Mouse (Mus musculus): ENCODE data around the gene Stx6. TPM values are rescaled to one million over a fixed set of nuclear protein-coding genes. Genes with fewer than 3 reads are reported as not detected.

The Stx6 gene
- polyA plus RNA-seq, 1 experiment from 2014 or later: 95.4 TPM

DNA sequence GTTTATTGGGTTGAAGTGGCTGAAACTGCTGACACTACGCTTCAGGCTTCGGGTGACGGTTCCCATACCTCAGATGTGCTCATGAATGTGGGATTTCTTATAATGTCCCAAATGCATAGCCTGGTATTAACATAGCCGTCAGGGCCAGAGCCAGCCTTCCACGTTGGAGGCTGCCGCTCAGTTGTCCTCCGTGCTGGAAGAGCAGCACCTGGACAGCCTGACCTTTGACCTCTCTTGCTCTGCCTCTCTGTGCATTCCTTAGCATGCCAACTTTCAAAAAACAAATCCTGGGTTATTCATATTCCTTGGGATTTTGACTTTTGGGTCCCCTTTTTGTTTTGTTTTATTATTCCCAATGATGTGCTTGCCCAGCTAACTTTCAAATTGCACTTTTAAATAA is 44.6 kb downstream of the Stx6 start:
- Histone ChIP-seq H3K27ac (no peak overlapping the region), H3K36me3 (peaks cover 87% of the 10 kb centered on the region)

DNA sequence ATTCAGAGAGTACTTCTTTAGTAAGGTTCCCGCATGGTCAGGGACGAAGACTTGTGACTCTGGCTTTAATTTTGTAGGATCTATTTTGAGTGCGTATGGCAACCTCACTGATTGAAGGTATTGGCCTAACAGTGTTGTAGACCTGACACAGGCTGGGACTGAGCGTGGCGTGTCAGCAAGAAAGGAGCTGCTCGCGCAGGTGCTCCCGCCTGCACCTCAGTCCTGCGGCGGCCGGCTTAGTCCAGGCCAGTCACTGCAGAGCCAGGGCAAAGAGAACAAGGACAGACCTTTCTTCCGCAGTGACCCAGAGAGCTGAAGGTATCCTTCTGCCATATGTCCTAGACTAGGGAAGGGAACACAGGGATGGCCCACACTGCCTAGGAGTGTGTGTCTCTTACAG is 45.4 kb downstream of the Stx6 start:
- Histone ChIP-seq H3K27me3 (ENCODE audit: low read depth, poor library complexity, severe bottlenecking) (no peaks in the 10 kb centered on the region), H3K27ac (no peak overlapping the region), H3K4me3 (no peak overlapping the region), H3K9me3 (replicated peaks) (no peaks in the 10 kb centered on the region), H3K36me3 (peaks cover 82% of the 10 kb centered on the region), H3K4me1 (peaks cover 26% of the 10 kb centered on the region)
- 93% methylated on average over 12 of the region's 12 CpGs for WGBS
- DNase-seq (ENCODE audit: low spot score): no peak

More for the DNA sequence above, 44.6 kb downstream of the Stx6 start:
- H3K9me3 ChIP-seq (replicated peaks): no peaks in the 10 kb centered on the region
- H3K4me1 ChIP-seq: peaks cover 26% of the 10 kb centered on the region
- 90% methylated on average over 7 of the region's 7 CpGs for WGBS
- no peak for DNase-seq (ENCODE audit: low spot score)
- H3K4me3 ChIP-seq: no peak overlapping the region
- no peaks in the 10 kb centered on the region for H3K27me3 ChIP-seq (ENCODE audit: low read depth, poor library complexity, severe bottlenecking)

DNA sequence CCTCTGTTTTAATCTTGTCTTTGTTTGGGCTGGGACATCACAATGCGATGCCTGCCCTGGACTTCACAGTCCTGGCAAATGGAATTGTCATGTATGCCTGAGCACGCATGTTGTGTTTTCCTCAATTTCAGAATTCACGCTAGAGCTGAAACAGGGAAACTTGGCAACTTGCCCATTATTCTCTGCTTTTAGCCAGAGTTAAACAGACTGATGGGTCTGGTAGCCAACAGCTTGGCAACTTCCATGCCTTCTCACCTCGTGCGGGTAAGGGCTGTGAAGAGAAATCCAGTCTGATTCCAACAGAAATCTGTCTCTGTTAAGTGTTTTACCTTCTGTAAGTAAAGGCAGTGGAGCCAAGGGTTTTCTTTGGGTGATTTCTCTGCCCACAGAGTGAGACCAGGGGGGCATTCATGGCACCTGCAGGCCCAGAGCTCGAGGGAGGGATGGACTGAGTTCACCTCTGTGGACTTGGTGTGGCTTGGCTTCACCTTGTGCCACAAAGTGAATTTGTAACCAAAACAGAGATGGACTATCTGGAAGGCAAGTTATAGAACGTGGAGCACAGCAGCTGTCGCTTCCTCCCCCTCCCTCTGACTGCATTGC is 46.1 kb downstream of the Stx6 start:
- Histone ChIP-seq H3K27ac (no peak overlapping the region), H3K27me3 (ENCODE audit: low read depth, poor library complexity, severe bottlenecking) (no peaks in the 10 kb centered on the region), H3K36me3 (peaks cover 76% of the 10 kb centered on the region), H3K4me1 (peaks cover 26% of the 10 kb centered on the region), H3K4me3 (no peak overlapping the region), H3K9me3 (replicated peaks) (no peaks in the 10 kb centered on the region)
- 92% methylated on average over 8 of the region's 8 CpGs for WGBS
- no peak for DNase-seq (ENCODE audit: low spot score)

DNA sequence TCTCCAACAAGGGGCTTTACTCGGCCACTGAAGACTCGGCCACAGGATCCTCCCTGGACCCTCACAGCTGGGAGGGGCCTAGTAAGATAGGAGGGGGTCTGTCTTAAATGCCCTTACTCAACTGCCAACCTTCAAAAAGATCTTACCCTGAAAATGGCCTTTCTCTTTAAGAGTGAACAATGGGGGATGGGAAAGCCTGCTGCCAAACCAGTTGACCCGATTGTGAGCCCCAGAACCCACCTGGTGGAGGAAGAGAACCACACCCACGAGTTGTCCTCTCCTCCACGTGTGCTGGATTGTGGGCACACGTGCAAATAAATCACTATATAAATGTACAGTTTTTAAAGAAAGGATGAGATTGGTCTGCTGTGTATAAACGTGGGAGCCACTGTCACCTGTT is 46.8 kb downstream of the Stx6 start:
- no peaks in the 10 kb centered on the region for H3K27me3 ChIP-seq (ENCODE audit: low read depth, poor library complexity, severe bottlenecking)
- DNase-seq (ENCODE audit: low spot score): no peak
- WGBS: 62% methylated on average over 7 of the region's 7 CpGs
- no peak overlapping the region for H3K4me3 ChIP-seq
- no peaks in the 10 kb centered on the region for H3K9me3 ChIP-seq (replicated peaks)
- peaks cover 32% of the 10 kb centered on the region for H3K4me1 ChIP-seq
- H3K36me3 ChIP-seq: peaks cover 70% of the 10 kb centered on the region
- no peak overlapping the region for H3K27ac ChIP-seq

DNA sequence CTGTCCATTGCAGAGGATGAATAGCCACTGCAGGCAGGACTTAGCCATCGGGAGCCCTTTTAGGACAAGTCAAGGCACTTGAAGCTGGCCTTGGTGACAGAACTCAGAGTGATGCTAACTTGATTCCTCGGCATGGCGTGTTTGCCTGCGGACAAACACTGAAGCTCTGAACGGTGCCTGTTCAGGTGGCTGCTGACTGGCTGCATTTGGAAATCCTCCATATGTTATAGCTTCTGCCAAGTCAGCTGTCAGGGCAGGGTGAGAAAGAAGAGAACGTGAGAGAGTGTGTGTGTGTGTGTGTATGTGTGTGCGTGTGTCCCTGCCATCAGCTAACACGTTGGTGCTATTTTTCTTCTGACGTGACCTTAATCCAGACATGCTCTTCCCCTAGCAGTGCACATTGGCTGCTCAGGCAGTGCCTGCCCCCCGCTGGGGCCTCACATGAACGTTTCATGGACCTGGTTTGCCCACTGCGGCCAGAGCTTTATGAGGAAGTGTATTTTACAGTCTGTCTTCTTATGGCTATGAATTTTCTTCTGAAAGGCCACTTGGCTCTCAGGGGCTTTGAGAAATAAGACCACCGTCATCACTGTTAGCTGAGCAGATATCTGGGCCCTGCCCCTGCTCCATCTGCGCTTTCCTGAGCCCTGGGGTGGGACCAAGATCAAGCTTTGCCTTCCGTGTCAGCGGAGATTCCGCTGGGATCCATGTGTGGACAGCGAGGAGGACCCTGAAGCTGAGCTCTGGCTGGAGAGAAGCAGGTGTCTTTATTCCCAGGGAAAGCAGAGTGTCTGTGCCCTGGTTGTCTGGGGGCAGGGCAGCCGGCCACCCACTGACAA is 47.5 kb downstream of the Stx6 start:
- peak; percentile 36 for DNase-seq (ENCODE audit: low spot score)
- Histone ChIP-seq H3K4me3 (no peak overlapping the region), H3K9me3 (replicated peaks) (no peaks in the 10 kb centered on the region), H3K4me1 (peaks cover 39% of the 10 kb centered on the region), H3K36me3 (peaks cover 62% of the 10 kb centered on the region), H3K27ac (peak overlapping the region; percentile 7; the same call in 1 of the 2 replicates), H3K27me3 (ENCODE audit: low read depth, poor library complexity, severe bottlenecking) (no peaks in the 10 kb centered on the region)
- WGBS: 86% methylated on average over 19 of the region's 19 CpGs

DNA sequence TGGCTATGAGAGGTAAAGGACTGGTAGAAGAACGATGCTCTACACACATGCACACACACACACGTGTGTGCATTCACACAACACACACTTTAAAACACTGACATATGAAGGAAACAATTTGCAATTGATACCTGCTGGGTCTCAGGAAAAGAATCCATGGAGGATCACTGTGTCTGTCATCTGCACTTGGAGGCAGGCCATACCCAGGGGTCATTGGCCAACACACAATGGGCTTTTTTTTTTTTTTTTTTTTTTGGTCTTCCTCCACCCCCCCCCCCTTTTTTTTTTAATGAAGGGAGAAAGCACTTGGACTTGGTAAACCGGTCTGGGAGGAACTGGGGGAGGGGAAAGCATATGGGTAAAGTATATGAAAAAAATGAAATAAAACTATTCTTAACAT is 49.3 kb downstream of the Stx6 start:
- Histone ChIP-seq H3K4me1 (peaks cover 48% of the 10 kb centered on the region), H3K4me3 (no peak overlapping the region), H3K9me3 (replicated peaks) (no peaks in the 10 kb centered on the region), H3K27me3 (ENCODE audit: low read depth, poor library complexity, severe bottlenecking) (no peaks in the 10 kb centered on the region), H3K36me3 (peaks cover 44% of the 10 kb centered on the region), H3K27ac (no peak overlapping the region)
- DNase-seq (ENCODE audit: low spot score): no peak
- 85% methylated on average over 3 of the region's 3 CpGs for WGBS

DNA sequence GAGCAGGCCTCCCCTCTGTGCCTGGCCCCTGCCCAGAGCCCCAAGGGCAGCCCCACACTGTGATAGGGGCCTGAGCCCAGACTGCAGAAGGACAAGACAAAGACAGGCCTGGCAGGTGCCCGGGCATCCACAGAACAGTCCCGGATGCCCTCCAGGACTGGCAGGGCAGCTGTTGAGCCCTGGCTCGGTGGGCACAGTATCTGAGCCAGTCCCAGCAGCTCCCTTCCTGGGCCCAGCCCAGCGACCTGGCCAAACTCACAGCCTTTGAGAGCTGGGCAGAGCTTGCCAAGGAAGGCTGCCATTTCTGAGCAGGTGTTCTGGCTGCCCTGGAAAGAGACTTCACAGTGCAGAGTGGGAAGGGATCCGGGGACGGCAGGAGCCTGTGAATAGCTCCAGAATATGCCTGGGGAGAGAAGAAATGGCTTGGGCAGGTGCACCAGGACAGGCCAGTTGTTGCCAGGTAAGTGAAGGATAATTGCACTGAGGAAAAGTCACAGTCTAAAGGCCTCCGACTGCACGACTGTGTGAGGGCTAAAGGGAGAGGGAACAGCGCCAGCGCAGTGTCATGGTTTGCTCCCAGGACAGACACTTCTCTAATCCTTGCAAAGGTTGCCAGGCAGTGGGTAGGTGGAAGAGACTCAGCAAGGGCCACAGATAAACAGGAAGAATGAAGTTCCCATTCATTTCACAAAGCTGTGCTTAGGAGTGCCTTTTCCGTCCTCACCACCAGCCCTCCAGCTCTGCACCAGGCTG is 51.7 kb downstream of the Stx6 start:
- DNase-seq (ENCODE audit: low spot score): peak; percentile 33
- Histone ChIP-seq H3K4me3 (no peak overlapping the region), H3K27ac (peak overlapping the region; percentile 94), H3K9me3 (replicated peaks) (no peaks in the 10 kb centered on the region), H3K4me1 (peaks cover 70% of the 10 kb centered on the region), H3K27me3 (ENCODE audit: low read depth, poor library complexity, severe bottlenecking) (no peaks in the 10 kb centered on the region), H3K36me3 (peaks cover 26% of the 10 kb centered on the region)
- WGBS: 82% methylated on average over 11 of the region's 11 CpGs

DNA sequence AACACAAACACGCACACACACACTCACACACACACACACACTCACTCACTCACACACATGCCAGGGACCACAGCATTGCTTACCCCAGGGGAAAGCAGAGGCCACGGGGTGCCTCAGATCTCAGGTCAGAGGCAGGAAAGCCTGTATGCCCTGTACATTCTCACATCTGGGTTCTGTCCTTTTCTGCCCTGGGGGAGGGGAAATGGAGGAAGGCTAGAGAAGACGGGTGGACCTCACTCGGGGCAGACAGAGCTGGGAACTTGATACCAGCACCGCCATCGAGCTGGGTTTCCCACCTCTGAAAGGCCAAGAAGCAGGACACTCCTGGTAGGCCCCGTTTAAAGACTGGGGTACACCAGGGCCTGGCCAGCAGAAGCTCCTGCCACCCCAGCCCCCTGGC is 52.5 kb downstream of the Stx6 start:
- 19% methylated on average over 7 of the region's 7 CpGs for WGBS
- Histone ChIP-seq H3K27me3 (ENCODE audit: low read depth, poor library complexity, severe bottlenecking) (no peaks in the 10 kb centered on the region), H3K27ac (peak overlapping the region; percentile 94), H3K4me1 (peaks cover 70% of the 10 kb centered on the region), H3K4me3 (no peak overlapping the region), H3K9me3 (replicated peaks) (no peaks in the 10 kb centered on the region), H3K36me3 (peaks cover 20% of the 10 kb centered on the region)
- peak; percentile 56 for DNase-seq (ENCODE audit: low spot score)

DNA sequence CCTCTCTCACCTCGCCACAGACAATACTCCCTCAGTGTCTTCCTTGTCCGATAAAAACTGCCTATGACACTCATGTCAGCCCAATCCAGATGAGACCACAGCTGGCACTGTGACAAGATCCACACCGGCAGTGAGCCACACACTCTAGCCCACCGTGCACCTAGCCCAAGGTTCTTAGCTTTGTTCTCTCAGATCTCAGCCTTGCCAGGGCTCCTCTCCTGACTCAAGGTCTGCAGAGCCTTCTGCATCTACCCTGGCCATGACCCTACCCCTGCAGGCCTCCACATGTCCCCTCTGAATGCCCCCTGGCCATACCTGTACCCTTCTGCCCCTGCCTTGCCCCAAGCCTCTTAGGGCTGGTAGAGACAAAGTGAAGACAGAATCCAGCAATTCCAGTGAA is 53.6 kb downstream of the Stx6 start:
- Histone ChIP-seq H3K4me3 (0 out of 2 replicates have a peak overlapping the region, but pooled peaks have one; percentile 7), H3K4me1 (peaks cover 74% of the 10 kb centered on the region), H3K27me3 (ENCODE audit: low read depth, poor library complexity, severe bottlenecking) (no peaks in the 10 kb centered on the region), H3K36me3 (peaks cover 18% of the 10 kb centered on the region), H3K27ac (peak overlapping the region; percentile 94), H3K9me3 (replicated peaks) (no peaks in the 10 kb centered on the region)
- no peak for DNase-seq (ENCODE audit: low spot score)
- 76% methylated on average over 4 of the region's 4 CpGs for WGBS

DNA sequence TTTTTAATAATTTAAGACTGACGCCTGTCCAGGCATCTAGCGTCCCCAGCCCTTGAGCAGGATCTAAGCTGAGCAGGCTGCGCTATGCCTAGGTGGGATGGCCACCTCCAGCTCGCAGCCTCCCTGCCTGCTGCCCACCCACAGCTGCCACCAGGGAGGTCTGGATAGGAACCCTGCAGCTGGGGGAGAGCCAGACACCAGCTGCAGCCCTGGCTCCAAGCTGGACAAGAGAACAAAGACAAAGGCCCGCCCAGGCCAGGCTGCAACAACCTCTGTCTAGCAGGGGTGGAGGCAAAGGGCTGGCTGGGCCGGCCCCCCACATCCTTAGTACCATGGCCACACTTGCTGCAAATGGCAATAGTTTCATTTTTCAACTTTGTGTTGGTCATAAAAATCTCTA is 54.0 kb downstream of the Stx6 start:
- 15% methylated on average over 6 of the region's 6 CpGs for WGBS
- no peaks in the 10 kb centered on the region for H3K9me3 ChIP-seq (replicated peaks)
- H3K4me1 ChIP-seq: peaks cover 78% of the 10 kb centered on the region
- no peaks in the 10 kb centered on the region for H3K27me3 ChIP-seq (ENCODE audit: low read depth, poor library complexity, severe bottlenecking)
- peaks cover 18% of the 10 kb centered on the region for H3K36me3 ChIP-seq
- H3K27ac ChIP-seq: peak overlapping the region; percentile 94
- 0 out of 2 replicates have a peak overlapping the region, but pooled peaks have one; percentile 7 for H3K4me3 ChIP-seq
- peak; percentile 88 for DNase-seq (ENCODE audit: low spot score)

DNA sequence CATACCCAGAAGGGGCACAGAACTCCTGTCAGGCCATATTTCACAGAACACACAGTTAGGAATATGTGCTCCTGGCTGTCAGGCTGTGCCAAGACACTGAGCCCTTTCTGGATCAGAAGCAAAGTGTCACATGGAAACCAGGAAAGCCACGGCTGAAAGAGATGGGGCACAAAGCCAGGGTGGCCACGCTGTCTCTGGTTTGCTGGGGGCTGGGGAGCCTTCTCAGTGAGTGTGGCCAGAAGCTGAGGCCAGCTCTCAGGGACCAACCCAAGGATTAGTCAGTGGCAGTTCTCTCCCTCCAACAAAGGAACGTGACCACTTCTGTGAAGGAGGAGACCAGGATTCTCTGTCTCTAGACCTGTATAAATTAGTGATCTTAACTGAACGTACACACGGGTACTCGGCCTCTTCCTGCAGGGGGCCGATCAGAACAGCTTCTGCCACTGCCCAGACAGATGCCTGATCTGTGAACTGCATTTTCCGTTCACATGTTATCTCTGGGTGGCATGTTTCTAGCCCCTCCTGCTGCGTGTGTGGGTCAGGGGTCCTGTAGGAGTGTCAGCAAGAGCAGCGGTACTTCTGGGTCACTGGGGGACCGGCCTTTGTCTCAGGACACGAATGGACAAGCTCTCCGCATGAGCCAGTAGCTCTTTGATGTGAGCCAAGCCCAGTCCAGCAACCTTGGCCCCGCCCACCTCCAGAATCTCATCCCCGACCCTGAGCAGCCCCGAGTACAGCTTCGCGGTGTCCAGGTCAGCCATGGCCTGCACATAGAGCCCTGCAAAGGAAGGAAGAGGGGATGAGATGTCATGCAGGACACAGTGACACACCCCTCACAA is 54.6 kb downstream of the Stx6 start:
- 0 out of 2 replicates have a peak overlapping the region, but pooled peaks have one; percentile 7 for H3K4me3 ChIP-seq
- peak overlapping the region; percentile 94 for H3K27ac ChIP-seq
- H3K4me1 ChIP-seq: peaks cover 79% of the 10 kb centered on the region
- peaks cover 22% of the 10 kb centered on the region for H3K36me3 ChIP-seq
- DNase-seq (ENCODE audit: low spot score): peak; percentile 67
- 31% methylated on average over 18 of the region's 18 CpGs for WGBS
- H3K27me3 ChIP-seq (ENCODE audit: low read depth, poor library complexity, severe bottlenecking): no peaks in the 10 kb centered on the region
- H3K9me3 ChIP-seq (replicated peaks): no peaks in the 10 kb centered on the region

DNA sequence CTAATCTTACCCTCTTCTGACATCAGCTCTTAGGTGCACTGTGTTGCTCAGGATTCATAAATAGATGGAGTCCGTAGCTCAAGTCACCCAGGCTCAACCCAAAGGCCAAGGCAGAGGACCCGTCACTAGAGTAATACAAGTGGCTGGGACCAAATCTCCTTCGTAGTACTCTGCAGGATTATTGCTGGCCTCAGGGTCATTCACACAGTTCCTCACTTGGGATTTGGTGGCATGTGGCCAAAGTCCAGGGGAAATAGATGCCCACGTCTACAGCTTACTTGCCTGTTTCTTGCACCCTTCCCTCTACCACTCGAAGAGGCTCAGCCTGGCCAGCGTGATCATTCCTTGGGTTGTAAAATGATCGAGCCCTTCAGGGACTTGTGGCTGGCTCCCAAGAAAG is 55.4 kb downstream of the Stx6 start:
- Histone ChIP-seq H3K36me3 (peaks cover 19% of the 10 kb centered on the region), H3K27ac (peak overlapping the region; percentile 94), H3K4me1 (peaks cover 79% of the 10 kb centered on the region), H3K4me3 (no peak overlapping the region), H3K9me3 (replicated peaks) (no peaks in the 10 kb centered on the region), H3K27me3 (ENCODE audit: low read depth, poor library complexity, severe bottlenecking) (no peaks in the 10 kb centered on the region)
- WGBS: 82% methylated on average over 7 of the region's 7 CpGs
- DNase-seq (ENCODE audit: low spot score): no peak

Data from limb, embryonic 10.5 days (tissue).